Mouse (Mus musculus): ENCODE results near the gene Cer1.

Cer1 gene

GRCm38 (mm10) chr4:82875532-82875931, 9.4 kb downstream of the Cer1 start:
- DNase-seq (ENCODE audit: extremely low read depth, low read depth): no peak

DNA sequence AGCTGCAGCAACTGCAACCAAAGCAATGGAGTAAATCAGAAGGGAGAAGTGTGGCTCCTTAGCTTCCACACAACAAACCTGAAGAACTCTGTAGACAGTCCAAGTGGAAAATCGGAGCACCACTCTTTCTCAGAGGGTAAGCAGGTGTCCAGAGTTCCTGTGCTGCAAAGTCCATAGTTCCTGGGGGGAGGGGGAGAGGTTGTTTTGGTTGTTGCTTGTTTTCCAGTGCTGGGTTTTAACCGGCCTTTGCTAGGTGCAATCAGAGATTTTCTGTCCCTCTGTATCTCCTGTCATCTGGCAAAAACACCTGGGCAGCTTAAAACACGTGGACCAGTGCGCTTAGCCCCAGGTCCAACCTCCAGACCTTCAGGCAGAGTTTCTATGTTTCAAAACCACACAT, 10.2 kb downstream of the Cer1 start:
- DNase-seq (ENCODE audit: extremely low read depth, low read depth): no peak

DNA sequence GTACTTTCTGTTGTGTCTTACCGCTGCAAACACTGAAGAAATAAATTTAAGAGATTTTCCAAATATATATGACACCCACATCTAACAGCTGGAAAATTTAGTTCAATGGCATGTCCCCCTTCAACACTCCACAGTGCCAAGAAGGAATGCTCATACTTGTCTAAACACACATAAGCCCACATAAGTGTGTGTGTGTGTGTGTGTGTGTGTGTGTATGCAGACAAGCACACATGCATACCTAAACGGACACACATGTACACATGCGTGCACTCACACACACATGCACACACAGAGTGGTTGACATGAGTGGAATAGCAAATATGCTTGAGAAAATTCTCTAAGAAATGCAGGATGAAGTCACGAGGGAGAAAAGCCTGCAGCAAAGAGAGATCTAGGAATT, 12.4 kb downstream of the Cer1 start:
- no peak for DNase-seq (ENCODE audit: extremely low read depth, low read depth)

DNA sequence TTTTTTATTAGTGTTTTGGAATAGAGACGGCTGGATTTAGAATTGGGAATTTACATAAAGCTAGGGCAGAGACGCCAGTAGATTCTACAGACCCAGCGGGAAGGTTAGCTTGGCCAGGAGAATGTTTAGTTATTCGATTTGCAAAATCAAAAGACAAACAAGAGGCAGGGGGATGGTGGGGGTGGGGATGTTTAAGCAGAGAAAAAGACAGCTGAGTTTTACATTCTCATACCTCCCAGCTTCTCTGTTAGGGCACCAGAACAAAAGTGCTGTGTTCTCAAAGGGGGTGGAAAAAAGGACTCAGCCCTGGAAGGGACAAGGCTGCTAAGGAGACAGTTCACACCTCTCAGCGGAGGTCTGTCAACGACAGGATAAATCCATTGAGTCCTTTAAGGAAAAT, 12.8 kb downstream of the Cer1 start:
- no peak for DNase-seq (ENCODE audit: extremely low read depth, low read depth)

GRCm38 (mm10) chr4:82870931-82871330, 14.0 kb downstream of the Cer1 start:
- no peak for DNase-seq (ENCODE audit: extremely low read depth, low read depth)

GRCm38 (mm10) chr4:82867731-82868445, 17.1 kb downstream of the Cer1 start:
- DNase-seq (ENCODE audit: extremely low read depth, low read depth): no peak

DNA sequence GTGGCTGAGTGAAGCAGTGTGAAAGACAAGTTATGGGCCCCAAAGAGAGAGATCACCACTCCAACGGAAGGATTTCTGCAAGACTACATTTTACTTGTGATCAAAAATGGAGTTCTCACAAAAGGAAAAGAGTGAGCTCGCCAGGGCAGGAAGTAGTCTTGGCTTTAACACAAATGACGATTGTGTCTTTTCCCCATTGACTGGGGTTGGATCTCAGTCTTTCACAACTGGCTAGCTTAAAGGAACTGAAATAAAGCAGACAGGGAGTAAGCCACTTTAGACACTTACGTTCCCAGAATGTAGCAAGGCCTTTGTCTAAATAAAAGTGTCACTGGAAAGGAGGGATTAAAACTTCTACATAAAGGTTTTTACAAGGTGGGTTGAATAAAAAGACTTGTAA, 17.8 kb downstream of the Cer1 start:
- no peak for DNase-seq (ENCODE audit: extremely low read depth, low read depth)

DNA sequence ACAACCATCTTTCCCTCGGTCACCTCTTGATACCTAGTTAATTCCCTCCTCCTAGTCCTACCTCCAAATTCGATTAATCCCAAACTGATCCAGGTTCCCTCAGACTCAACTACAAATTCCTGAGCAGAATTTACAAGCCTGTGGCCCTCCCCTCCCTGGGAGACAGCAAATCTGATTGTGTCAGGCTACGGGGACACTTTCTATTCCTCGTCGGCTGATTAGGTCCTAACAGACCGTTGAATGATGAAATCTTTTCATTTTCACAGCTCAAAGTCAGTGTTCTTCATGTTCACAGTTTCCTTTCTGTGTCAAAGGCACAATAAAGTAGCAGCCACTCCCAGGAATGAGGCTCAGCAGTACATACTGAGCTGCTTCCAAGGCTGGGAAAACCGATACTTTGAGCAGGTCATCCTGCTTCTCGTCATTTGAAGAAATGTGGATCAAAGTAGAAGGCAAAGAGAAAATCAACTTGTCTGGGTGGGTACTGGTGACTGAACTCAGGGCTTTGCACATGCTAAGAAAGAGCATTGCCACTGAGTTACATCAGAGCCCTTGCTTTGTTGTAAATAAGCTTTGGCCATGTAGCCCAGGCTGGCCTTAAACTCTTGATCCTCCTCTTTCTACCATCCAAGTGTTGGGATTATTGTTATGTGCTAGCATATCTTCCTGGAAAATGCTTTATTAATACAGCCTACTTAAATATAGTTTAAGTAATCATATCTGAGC, 19.8 kb downstream of the Cer1 start:
- no peak for DNase-seq (ENCODE audit: extremely low read depth, low read depth)

GRCm38 (mm10) chr4:82863316-82863715, 21.6 kb downstream of the Cer1 start:
- DNase-seq (ENCODE audit: extremely low read depth, low read depth): no peak

GRCm38 (mm10) chr4:82861451-82861850, 23.5 kb downstream of the Cer1 start:
- DNase-seq (ENCODE audit: extremely low read depth, low read depth): no peak

- no peak for DNase-seq (ENCODE audit: extremely low read depth, low read depth)
Observed at GRCm38 (mm10) chr4:82860566-82860965, 24.4 kb downstream of the Cer1 start.

DNA sequence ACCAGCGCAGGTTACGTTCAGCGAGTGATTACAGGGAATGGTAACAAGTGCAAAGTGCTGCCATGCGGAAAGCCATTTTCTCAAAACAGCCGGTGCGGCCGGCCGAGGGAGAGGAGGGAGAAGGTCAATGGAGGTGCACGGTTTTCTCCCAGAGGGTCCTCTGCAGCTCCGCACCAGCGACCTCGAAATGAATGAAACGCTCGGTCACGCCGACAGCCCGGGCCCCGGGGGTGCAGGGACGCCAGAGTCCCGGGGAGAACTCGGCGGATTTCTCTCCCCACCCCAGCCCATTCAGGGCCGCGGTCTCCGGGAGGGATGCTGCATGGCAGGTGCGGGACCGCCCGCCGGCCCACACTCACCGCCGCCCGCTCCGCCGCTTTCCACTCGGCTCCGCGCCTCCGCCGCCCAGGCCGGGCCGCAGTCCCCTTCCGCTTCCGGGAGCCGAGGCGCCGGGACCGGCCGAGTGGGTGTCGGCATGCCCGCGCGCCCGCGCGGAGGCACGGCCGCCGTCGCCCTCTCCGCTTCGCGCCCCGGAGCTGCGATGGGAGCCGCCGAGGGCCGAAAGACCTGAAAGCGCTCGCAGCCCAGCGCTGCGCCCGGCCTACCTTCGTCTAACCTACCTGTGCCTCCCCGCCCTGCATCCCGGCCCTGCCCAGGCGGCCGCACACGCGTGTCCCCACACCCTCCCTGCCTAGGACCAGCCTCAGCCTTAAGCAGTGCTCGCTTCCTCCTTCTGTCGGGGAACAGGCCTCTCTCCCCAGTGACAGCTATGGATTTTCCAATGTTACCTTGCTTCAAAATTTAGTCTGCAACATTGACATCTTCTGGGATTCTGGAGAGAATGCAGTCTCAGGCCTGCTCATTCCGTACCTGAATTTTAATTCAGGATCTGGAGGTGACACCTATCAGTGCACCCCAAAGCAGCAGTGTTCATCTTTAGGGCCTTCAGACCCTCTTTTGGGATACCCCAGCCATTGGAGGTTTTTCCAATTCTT, 25.5 kb downstream of the Cer1 start, which contains the start of gene Zdhhc21:
Gene Zdhhc21 (minus strand): TSS at position 828 of the 995 bp plus-strand sequence.
- no peak for DNase-seq (ENCODE audit: extremely low read depth, low read depth)

- no peak for DNase-seq (ENCODE audit: extremely low read depth, low read depth)
Observed at GRCm38 (mm10) chr4:82858431-82859010, 26.4 kb downstream of the Cer1 start.

DNA sequence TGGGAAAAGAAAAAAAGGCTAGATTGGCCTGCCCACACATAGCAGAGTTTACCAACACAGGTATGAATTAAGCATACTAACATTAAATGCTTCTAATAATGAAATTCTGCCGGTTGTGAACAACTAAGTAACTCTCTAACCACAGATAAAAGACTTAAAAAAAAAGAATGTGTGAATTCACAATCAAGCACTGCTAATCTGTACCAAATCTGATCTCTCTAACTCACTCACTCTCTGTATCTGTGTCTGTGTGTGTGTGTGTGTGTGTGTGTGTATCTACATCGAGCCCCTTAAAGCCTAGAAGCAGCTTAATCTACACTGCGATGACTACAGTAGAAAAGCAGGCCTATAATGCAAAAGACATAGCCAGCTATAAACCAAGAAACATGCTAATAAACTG, 28.0 kb downstream of the Cer1 start:
- DNase-seq (ENCODE audit: extremely low read depth, low read depth): no peak

- no peak for DNase-seq (ENCODE audit: extremely low read depth, low read depth)
Observed at GRCm38 (mm10) chr4:82853809-82854208, 31.1 kb downstream of the Cer1 start.

- DNase-seq (ENCODE audit: extremely low read depth, low read depth): peak; percentile 74
Observed at GRCm38 (mm10) chr4:82848552-82849234, 36.3 kb downstream of the Cer1 start.

DNA sequence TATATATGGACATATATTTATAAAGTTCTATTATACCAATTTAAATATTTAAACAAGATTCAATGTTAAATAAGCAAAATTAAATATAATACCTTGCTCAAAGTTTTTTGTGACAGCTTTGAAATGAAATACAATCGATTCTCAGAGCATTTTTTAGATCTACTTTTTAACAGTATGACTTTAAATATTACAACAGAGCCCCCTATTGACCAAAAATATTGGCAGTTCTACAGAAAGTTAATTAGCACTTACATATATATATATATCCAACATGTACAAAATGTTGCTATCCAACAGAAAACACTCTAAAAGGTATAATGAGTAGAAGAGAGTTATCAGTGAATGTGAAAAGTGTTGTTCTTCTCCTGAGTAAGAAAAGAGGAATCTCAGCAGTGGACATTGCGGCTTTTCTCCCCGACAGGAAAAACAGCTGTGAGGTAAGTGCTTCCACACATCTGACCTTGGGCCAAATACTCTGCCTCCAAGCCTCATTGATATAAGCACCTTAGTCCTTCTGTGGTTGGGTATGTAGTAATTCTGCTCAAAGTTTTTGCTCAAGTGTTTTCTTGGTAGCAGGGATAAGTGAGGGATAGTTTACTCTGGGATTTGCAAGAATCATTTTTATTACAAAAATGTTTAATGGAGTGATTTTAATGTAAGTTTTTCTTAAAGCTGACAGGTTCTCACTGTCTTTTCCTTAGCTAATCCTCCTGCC, 47.3 kb downstream of the Cer1 start:
- no peak for DNase-seq (ENCODE audit: extremely low read depth, low read depth)
